Mouse (Mus musculus): Measurements from ENCODE around the gene Gm11639. TPM values are rescaled to one million over a fixed set of nuclear protein-coding genes. Genes with fewer than 3 reads are reported as not detected.
A peak's percentile ranks its signal among the peaks of the same experiment; 100 is the strongest.

Gene Gm11639
- total and polyA plus RNA-seq, 2 experiments from 2014 or later = under 0.01 to 0.33 TPM

GRCm38 (mm10) chr11:104944723-104945122 is 259.2 kb downstream of the Gm11639 start:
- Histone ChIP-seq H3K36me3 (ENCODE audit: insufficient read depth, low read length) (no peaks in the 10 kb centered on the region), H3K27ac (ENCODE audit: low read depth, low read length) (no peak overlapping the region), H3K9ac (replicated peaks; ENCODE audit: low read length, poor library complexity, severe bottlenecking) (no peak overlapping the region), H3K27me3 (ENCODE audit: insufficient read depth, low read length) (no peaks in the 10 kb centered on the region), H3K9me3 (ENCODE audit: low read length) (no peaks in the 10 kb centered on the region), H3K4me1 (ENCODE audit: insufficient read depth, low read length) (no peaks in the 10 kb centered on the region), H3K4me3 (ENCODE audit: low read depth, low read length) (no peak overlapping the region), H3K4me2 (ENCODE audit: low read depth, low read length, poor library complexity, severe bottlenecking) (no peak overlapping the region)
- 83% methylated on average over 2 of the region's 2 CpGs for WGBS
- DNase-seq (ENCODE audit: low spot score) (no peak), ATAC-seq (ENCODE audit: low FRiP score) (no peak)
- no peak for TF ChIP-seq CTCF (IDR thresholded peaks at IDR 0.05)

DNA sequence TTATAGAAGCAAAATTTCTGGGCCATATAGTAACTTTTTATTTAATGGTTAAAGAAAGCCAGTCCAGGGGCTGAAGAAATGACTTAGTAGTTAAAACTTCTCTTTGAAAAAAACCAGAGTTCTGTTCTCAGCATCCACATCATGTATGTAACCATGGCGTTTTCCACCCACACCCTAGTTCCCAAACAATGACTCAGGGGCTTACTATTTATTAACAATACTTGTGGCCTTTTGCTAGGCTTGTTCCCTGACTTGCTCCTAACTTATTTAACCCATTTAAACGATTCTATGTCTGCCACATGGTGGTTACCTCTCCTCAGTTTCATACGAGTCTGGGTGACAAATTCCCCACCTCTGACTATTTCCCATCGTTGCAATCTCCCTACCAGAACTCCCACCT is 266.8 kb downstream of the Gm11639 start:
- Histone ChIP-seq H3K4me3 (ENCODE audit: low read depth, low read length) (no peak overlapping the region), H3K36me3 (ENCODE audit: insufficient read depth, low read length) (no peaks in the 10 kb centered on the region), H3K27ac (ENCODE audit: low read depth, low read length) (no peak overlapping the region), H3K4me1 (ENCODE audit: insufficient read depth, low read length) (no peaks in the 10 kb centered on the region), H3K9me3 (ENCODE audit: low read length) (no peaks in the 10 kb centered on the region), H3K27me3 (ENCODE audit: insufficient read depth, low read length) (no peaks in the 10 kb centered on the region), H3K4me2 (ENCODE audit: low read depth, low read length, poor library complexity, severe bottlenecking) (no peak overlapping the region), H3K9ac (replicated peaks; ENCODE audit: low read length, poor library complexity, severe bottlenecking) (no peak overlapping the region)
- no peak for DNase-seq (ENCODE audit: low spot score)
- ATAC-seq (ENCODE audit: low FRiP score) = no peak
- 74% methylated on average over 4 of the region's 4 CpGs for WGBS
- no peak for TF ChIP-seq CTCF (IDR thresholded peaks at IDR 0.05)

DNA sequence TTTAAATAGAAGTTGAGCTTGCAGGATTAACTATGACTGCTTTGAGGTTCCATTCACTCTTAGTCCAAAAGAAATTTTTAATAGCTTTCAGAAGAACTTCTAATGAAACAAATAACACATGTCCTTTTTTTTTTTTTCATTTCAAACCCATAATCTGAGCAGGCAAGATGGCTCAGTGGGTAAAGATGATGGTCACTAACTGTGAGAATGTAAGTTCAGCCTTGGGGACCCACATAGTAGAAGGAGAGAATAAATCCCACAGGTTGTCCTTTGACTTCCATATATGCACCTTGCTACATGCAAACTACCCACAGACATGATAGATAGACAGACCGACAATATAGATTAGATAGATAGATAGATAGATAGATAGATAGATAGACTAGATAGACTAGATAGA is 282.4 kb downstream of the Gm11639 start:
- Histone ChIP-seq H3K27me3 (ENCODE audit: insufficient read depth, low read length) (no peaks in the 10 kb centered on the region), H3K36me3 (ENCODE audit: insufficient read depth, low read length) (no peaks in the 10 kb centered on the region), H3K4me2 (ENCODE audit: low read depth, low read length, poor library complexity, severe bottlenecking) (no peak overlapping the region), H3K27ac (ENCODE audit: low read depth, low read length) (no peak overlapping the region), H3K4me3 (ENCODE audit: low read depth, low read length) (no peak overlapping the region), H3K9ac (replicated peaks; ENCODE audit: low read length, poor library complexity, severe bottlenecking) (no peak overlapping the region), H3K9me3 (ENCODE audit: low read length) (no peaks in the 10 kb centered on the region), H3K4me1 (ENCODE audit: insufficient read depth, low read length) (no peaks in the 10 kb centered on the region)
- 95% methylated on average over 1 of the region's 1 CpGs for WGBS
- no peak for ATAC-seq (ENCODE audit: low FRiP score)
- no peak for DNase-seq (ENCODE audit: low spot score)
- TF ChIP-seq CTCF (IDR thresholded peaks at IDR 0.05) = no peak

DNA sequence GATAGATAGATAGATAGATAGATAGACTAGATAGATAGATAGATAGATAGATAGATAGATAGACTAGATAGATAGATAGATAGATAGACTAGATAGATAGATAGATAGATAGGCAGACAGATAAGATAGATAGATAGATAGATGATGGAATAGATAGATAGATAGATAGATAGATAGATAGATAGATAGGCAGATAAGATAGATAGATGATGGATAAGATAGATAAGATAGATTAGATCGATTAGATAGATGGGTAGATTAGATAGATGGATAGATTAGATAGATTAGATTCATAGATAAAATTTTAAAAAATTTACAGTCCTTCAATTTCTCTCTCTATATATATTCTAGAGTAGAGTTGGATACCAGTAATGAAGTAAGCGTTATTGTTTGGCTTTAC is 282.9 kb downstream of the Gm11639 start:
- no peak overlapping the region for H3K4me2 ChIP-seq (ENCODE audit: low read depth, low read length, poor library complexity, severe bottlenecking)
- no peak overlapping the region for H3K27ac ChIP-seq (ENCODE audit: low read depth, low read length)
- ATAC-seq (ENCODE audit: low FRiP score) (no peak), DNase-seq (ENCODE audit: low spot score) (no peak)
- no peaks in the 10 kb centered on the region for H3K4me1 ChIP-seq (ENCODE audit: insufficient read depth, low read length)
- H3K4me3 ChIP-seq (ENCODE audit: low read depth, low read length) = no peak overlapping the region
- H3K9ac ChIP-seq (replicated peaks; ENCODE audit: low read length, poor library complexity, severe bottlenecking) = no peak overlapping the region
- no peaks in the 10 kb centered on the region for H3K9me3 ChIP-seq (ENCODE audit: low read length)
- TF ChIP-seq CTCF (IDR thresholded peaks at IDR 0.05) = no peak
- WGBS = 97% methylated on average over 2 of the region's 2 CpGs
- H3K27me3 ChIP-seq (ENCODE audit: insufficient read depth, low read length) = no peaks in the 10 kb centered on the region
- no peaks in the 10 kb centered on the region for H3K36me3 ChIP-seq (ENCODE audit: insufficient read depth, low read length)

DNA sequence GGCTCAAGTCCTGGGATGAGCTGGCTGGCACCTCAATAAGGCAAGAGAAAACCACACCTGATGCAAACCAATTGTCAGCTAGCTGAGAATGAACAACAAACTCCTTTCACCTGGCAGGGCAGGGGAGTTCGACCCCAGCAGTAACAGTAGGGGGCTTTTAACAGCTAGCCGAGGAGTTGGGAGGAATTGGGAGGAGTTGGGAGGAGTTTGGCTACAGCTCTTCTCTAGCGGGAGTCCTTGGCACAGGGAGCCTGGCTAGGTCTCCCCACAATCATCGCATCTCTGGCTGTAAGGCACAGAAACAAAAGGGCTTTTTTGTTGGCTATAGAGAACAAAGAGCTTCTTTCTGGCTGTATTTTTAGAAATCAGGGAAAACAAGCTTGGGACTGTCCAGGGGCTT is 285.8 kb downstream of the Gm11639 start:
- Histone ChIP-seq H3K27me3 (ENCODE audit: insufficient read depth, low read length) (no peaks in the 10 kb centered on the region), H3K27ac (ENCODE audit: low read depth, low read length) (no peak overlapping the region), H3K4me3 (ENCODE audit: low read depth, low read length) (no peak overlapping the region), H3K9ac (replicated peaks; ENCODE audit: low read length, poor library complexity, severe bottlenecking) (no peak overlapping the region), H3K4me1 (ENCODE audit: insufficient read depth, low read length) (no peaks in the 10 kb centered on the region), H3K36me3 (ENCODE audit: insufficient read depth, low read length) (no peaks in the 10 kb centered on the region), H3K9me3 (ENCODE audit: low read length) (no peaks in the 10 kb centered on the region), H3K4me2 (ENCODE audit: low read depth, low read length, poor library complexity, severe bottlenecking) (no peak overlapping the region)
- peak; percentile 33 for DNase-seq (ENCODE audit: low spot score)
- WGBS = 9% methylated on average over 4 of the region's 4 CpGs
- no peak for ATAC-seq (ENCODE audit: low FRiP score)
- no peak for TF ChIP-seq CTCF (IDR thresholded peaks at IDR 0.05)

DNA sequence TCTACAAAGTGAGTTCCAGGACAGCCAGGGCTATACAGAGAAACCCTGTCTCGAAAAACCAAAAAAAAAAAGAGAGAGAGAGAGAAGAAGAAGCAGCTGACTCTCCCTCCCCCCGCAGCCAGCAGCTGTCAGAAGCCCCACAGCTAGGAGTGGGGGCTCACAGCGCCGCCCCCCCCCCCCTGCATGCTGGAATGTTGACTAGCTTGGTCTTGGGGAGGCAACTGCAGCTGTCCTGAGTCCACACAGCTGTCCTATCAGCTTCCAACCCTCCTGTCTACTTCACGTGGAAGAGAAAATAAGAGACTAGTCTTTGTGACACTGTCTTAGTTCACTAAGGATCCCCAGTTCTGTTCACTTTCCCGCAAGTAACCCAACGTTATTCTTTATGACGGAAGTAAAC is 287.0 kb downstream of the Gm11639 start:
- ATAC-seq (ENCODE audit: low FRiP score) = no peak
- Histone ChIP-seq H3K4me3 (ENCODE audit: low read depth, low read length) (no peak overlapping the region), H3K9me3 (ENCODE audit: low read length) (no peaks in the 10 kb centered on the region), H3K27me3 (ENCODE audit: insufficient read depth, low read length) (no peaks in the 10 kb centered on the region), H3K27ac (ENCODE audit: low read depth, low read length) (no peak overlapping the region), H3K9ac (replicated peaks; ENCODE audit: low read length, poor library complexity, severe bottlenecking) (no peak overlapping the region), H3K4me1 (ENCODE audit: insufficient read depth, low read length) (no peaks in the 10 kb centered on the region), H3K36me3 (ENCODE audit: insufficient read depth, low read length) (no peaks in the 10 kb centered on the region), H3K4me2 (ENCODE audit: low read depth, low read length, poor library complexity, severe bottlenecking) (no peak overlapping the region)
- 78% methylated on average over 8 of the region's 8 CpGs for whole genome bisulfite sequencing
- no peak for DNase-seq (ENCODE audit: low spot score)
- no peak for TF ChIP-seq CTCF (IDR thresholded peaks at IDR 0.05)
